Mouse (Mus musculus): ENCODE results near the gene Rreb1. TPM values are rescaled to one million over a fixed set of nuclear protein-coding genes. Genes with fewer than 3 reads are reported as not detected.

Rreb1 gene
- total and polyA plus RNA-seq, 2 experiments: 9.0 to 12.4 TPM

- Histone ChIP-seq H3K27me3 (ENCODE audit: control insufficient read depth, insufficient read depth, low read length) (no peaks in the 10 kb centered on the region), H3K9ac (ENCODE audit: low read depth, low read length) (no peak overlapping the region), H3K79me2 (ENCODE audit: control insufficient read depth, insufficient read depth, low read length) (peaks cover 61% of the 10 kb centered on the region), H3K27ac (replicated peaks; ENCODE audit: insufficient read depth, low read depth, low read length) (peak overlapping the region; percentile 47), H3K36me3 (ENCODE audit: control insufficient read depth, insufficient read depth, low read length) (no peaks in the 10 kb centered on the region), H3K4me1 (ENCODE audit: control insufficient read depth, insufficient read depth, low read length) (peaks cover 51% of the 10 kb centered on the region), H3K4me3 (ENCODE audit: insufficient read depth, low read depth, low read length) (no peak overlapping the region)
- WGBS: 59% methylated on average over 8 of the region's 8 CpGs
- TF ChIP-seq POLR2A (IDR thresholded peaks at IDR 0.05; ENCODE audit: extremely low read depth, insufficient read depth, low read length): no peak
- TF ChIP-seq CTCF (IDR thresholded peaks at IDR 0.05; ENCODE audit: low read depth, low read length): no peak
- peak; percentile 41 for DNase-seq (ENCODE audit: extremely low read depth, low read depth, low spot score)
Observed at GRCm38 (mm10) chr13:37882521-37882920, 104.3 kb downstream of the Rreb1 start.

- Histone ChIP-seq H3K27ac (replicated peaks; ENCODE audit: insufficient read depth, low read depth, low read length) (peak overlapping the region; percentile 47), H3K36me3 (ENCODE audit: control insufficient read depth, insufficient read depth, low read length) (no peaks in the 10 kb centered on the region), H3K27me3 (ENCODE audit: control insufficient read depth, insufficient read depth, low read length) (no peaks in the 10 kb centered on the region), H3K79me2 (ENCODE audit: control insufficient read depth, insufficient read depth, low read length) (peaks cover 63% of the 10 kb centered on the region), H3K4me1 (ENCODE audit: control insufficient read depth, insufficient read depth, low read length) (peaks cover 47% of the 10 kb centered on the region), H3K9ac (ENCODE audit: low read depth, low read length) (no peak overlapping the region), H3K4me3 (ENCODE audit: insufficient read depth, low read depth, low read length) (no peak overlapping the region)
- WGBS: 76% methylated on average over 5 of the region's 5 CpGs
- peak; percentile 45 for DNase-seq (ENCODE audit: extremely low read depth, low read depth, low spot score)
- no peak for TF ChIP-seq POLR2A (IDR thresholded peaks at IDR 0.05; ENCODE audit: extremely low read depth, insufficient read depth, low read length)
- no peak for TF ChIP-seq CTCF (IDR thresholded peaks at IDR 0.05; ENCODE audit: low read depth, low read length)
Observed at GRCm38 (mm10) chr13:37883008-37883407, 104.8 kb downstream of the Rreb1 start.

GRCm38 (mm10) chr13:37885392-37885791, 107.2 kb downstream of the Rreb1 start:
- peaks cover 27% of the 10 kb centered on the region for H3K4me1 ChIP-seq (ENCODE audit: control insufficient read depth, insufficient read depth, low read length)

GRCm38 (mm10) chr13:37886024-37886423, 107.8 kb downstream of the Rreb1 start:
- no peak overlapping the region for H3K9ac ChIP-seq (ENCODE audit: low read depth, low read length)
- no peak for DNase-seq (ENCODE audit: extremely low read depth, low read depth, low spot score)
- TF ChIP-seq CTCF (IDR thresholded peaks at IDR 0.05; ENCODE audit: low read depth, low read length) (no peak), POLR2A (IDR thresholded peaks at IDR 0.05; ENCODE audit: extremely low read depth, insufficient read depth, low read length) (no peak)
- H3K36me3 ChIP-seq (ENCODE audit: control insufficient read depth, insufficient read depth, low read length): peaks cover 15% of the 10 kb centered on the region
- peaks cover 25% of the 10 kb centered on the region for H3K4me1 ChIP-seq (ENCODE audit: control insufficient read depth, insufficient read depth, low read length)
- no peak overlapping the region for H3K4me3 ChIP-seq (ENCODE audit: insufficient read depth, low read depth, low read length)
- H3K27me3 ChIP-seq (ENCODE audit: control insufficient read depth, insufficient read depth, low read length): no peaks in the 10 kb centered on the region
- peaks cover 53% of the 10 kb centered on the region for H3K79me2 ChIP-seq (ENCODE audit: control insufficient read depth, insufficient read depth, low read length)
- no peak overlapping the region for H3K27ac ChIP-seq (replicated peaks; ENCODE audit: insufficient read depth, low read depth, low read length)
- 81% methylated on average over 6 of the region's 6 CpGs for WGBS

More at GRCm38 (mm10) chr13:37885392-37885791, 107.2 kb downstream of the Rreb1 start:
- H3K79me2 ChIP-seq (ENCODE audit: control insufficient read depth, insufficient read depth, low read length): peaks cover 53% of the 10 kb centered on the region
- WGBS: 76% methylated on average over 2 of the region's 2 CpGs
- TF ChIP-seq POLR2A (IDR thresholded peaks at IDR 0.05; ENCODE audit: extremely low read depth, insufficient read depth, low read length) (no peak), CTCF (IDR thresholded peaks at IDR 0.05; ENCODE audit: low read depth, low read length) (no peak)
- no peak for DNase-seq (ENCODE audit: extremely low read depth, low read depth, low spot score)
- H3K27ac ChIP-seq (replicated peaks; ENCODE audit: insufficient read depth, low read depth, low read length): no peak overlapping the region
- peaks cover 12% of the 10 kb centered on the region for H3K36me3 ChIP-seq (ENCODE audit: control insufficient read depth, insufficient read depth, low read length)
- H3K9ac ChIP-seq (ENCODE audit: low read depth, low read length): no peak overlapping the region
- H3K4me3 ChIP-seq (ENCODE audit: insufficient read depth, low read depth, low read length): no peak overlapping the region
- H3K27me3 ChIP-seq (ENCODE audit: control insufficient read depth, insufficient read depth, low read length): no peaks in the 10 kb centered on the region

GRCm38 (mm10) chr13:37894756-37895155, 116.6 kb downstream of the Rreb1 start:
- WGBS: 39% methylated on average over 8 of the region's 8 CpGs
- no peaks in the 10 kb centered on the region for H3K27me3 ChIP-seq (ENCODE audit: control insufficient read depth, insufficient read depth, low read length)
- H3K4me1 ChIP-seq (ENCODE audit: control insufficient read depth, insufficient read depth, low read length): peaks cover 30% of the 10 kb centered on the region
- H3K9ac ChIP-seq (ENCODE audit: low read depth, low read length): no peak overlapping the region
- no peak overlapping the region for H3K4me3 ChIP-seq (ENCODE audit: insufficient read depth, low read depth, low read length)
- peaks cover 16% of the 10 kb centered on the region; the same call in 1 of the 2 replicates for H3K79me2 ChIP-seq (ENCODE audit: control insufficient read depth, insufficient read depth, low read length)
- no peak for TF ChIP-seq CTCF (IDR thresholded peaks at IDR 0.05; ENCODE audit: low read depth, low read length)
- TF ChIP-seq POLR2A (IDR thresholded peaks at IDR 0.05; ENCODE audit: extremely low read depth, insufficient read depth, low read length): no peak
- H3K27ac ChIP-seq (replicated peaks; ENCODE audit: insufficient read depth, low read depth, low read length): peak overlapping the region; percentile 57
- peak; percentile 74 for DNase-seq (ENCODE audit: extremely low read depth, low read depth, low spot score)
- H3K36me3 ChIP-seq (ENCODE audit: control insufficient read depth, insufficient read depth, low read length): peaks cover 63% of the 10 kb centered on the region

GRCm38 (mm10) chr13:37895564-37896254, 117.5 kb downstream of the Rreb1 start:
- Histone ChIP-seq H3K4me1 (ENCODE audit: control insufficient read depth, insufficient read depth, low read length) (peaks cover 28% of the 10 kb centered on the region), H3K9ac (ENCODE audit: low read depth, low read length) (no peak overlapping the region), H3K27me3 (ENCODE audit: control insufficient read depth, insufficient read depth, low read length) (no peaks in the 10 kb centered on the region), H3K27ac (replicated peaks; ENCODE audit: insufficient read depth, low read depth, low read length) (peak overlapping the region; percentile 57), H3K79me2 (ENCODE audit: control insufficient read depth, insufficient read depth, low read length) (peaks cover 16% of the 10 kb centered on the region; the same call in 1 of the 2 replicates), H3K4me3 (ENCODE audit: insufficient read depth, low read depth, low read length) (no peak overlapping the region), H3K36me3 (ENCODE audit: control insufficient read depth, insufficient read depth, low read length) (peaks cover 66% of the 10 kb centered on the region)
- no peak for TF ChIP-seq POLR2A (IDR thresholded peaks at IDR 0.05; ENCODE audit: extremely low read depth, insufficient read depth, low read length)
- no peak for TF ChIP-seq CTCF (IDR thresholded peaks at IDR 0.05; ENCODE audit: low read depth, low read length)
- peak; percentile 93 for DNase-seq (ENCODE audit: extremely low read depth, low read depth, low spot score)
- 8% methylated on average over 6 of the region's 6 CpGs for WGBS

Data from liver, adult 2 months (tissue).